Mouse (Mus musculus): ENCODE measurements at regions not wholly inside any gene's neighbourhood (a gene's known extent, or its start where the extent isn't known, plus 50 kb on each side); places are given as distances from the start of the nearest gene placed in this dataset.

- TF ChIP-seq POLR2A (IDR thresholded peaks at IDR 0.05; ENCODE audit: insufficient read length, low read depth) (no peak), MAX (IDR thresholded peaks at IDR 0.05; ENCODE audit: low read depth) (no peak), TCF12 (IDR thresholded peaks at IDR 0.05; ENCODE audit: insufficient read depth, poor library complexity, severe bottlenecking) (no peak), POLR2AphosphoS2 (IDR thresholded peaks at IDR 0.05; ENCODE audit: insufficient read length, low read depth) (no peak), MYOG (IDR thresholded peaks at IDR 0.05; ENCODE audit: control insufficient read depth in 1 of 3, insufficient read depth in 1 of 3, insufficient read length in 2 of 3, low read depth in 2 of 3) (no peak), USF1 (IDR thresholded peaks at IDR 0.05; ENCODE audit: low read depth) (no peak), MYOD1 (IDR thresholded peaks at IDR 0.05; ENCODE audit: control insufficient read depth in 1 of 3, insufficient read length in 2 of 3, low read depth in 2 of 3) (no peak), TCF3 (IDR thresholded peaks at IDR 0.05; ENCODE audit: insufficient read length, low read depth) (no peak), REST (IDR thresholded peaks at IDR 0.05; ENCODE audit: insufficient read depth, insufficient read length) (no peak), E2F4 (IDR thresholded peaks at IDR 0.05; ENCODE audit: insufficient read depth) (no peak), CEBPB (IDR thresholded peaks at IDR 0.05; ENCODE audit: insufficient read depth, poor library complexity, severe bottlenecking) (no peak), SRF (IDR thresholded peaks at IDR 0.05; ENCODE audit: control insufficient read depth, insufficient read length, low read depth) (no peak)
These were observed 363.4 kb upstream of the Mmadhc start for GRCm38 (mm10) chr2:50660000-50660399.

Data from myocyte (in vitro differentiated cells).